Mouse (Mus musculus) C2C12 (cell line): Measurements from ENCODE around the gene Vps33a.

Experiments used
- CEBPB ChIP-seq: IDR thresholded peaks from one replicate; pipeline ENCODE4 v1.6.1; 2011; ENCODE audit warnings: low read depth, mild to moderate bottlenecking, control low read depth, moderate library complexity
- CTCF ChIP-seq: IDR thresholded peaks from one replicate; pipeline ENCODE4 v1.5.1; 2011; ENCODE audit not compliant: control insufficient read depth, insufficient read depth, insufficient read length
- FOSL1 ChIP-seq: IDR thresholded peaks from one replicate; pipeline ENCODE4 v1.8.0; 2011; ENCODE audit warnings: mild to moderate bottlenecking, low read length; ENCODE audit not compliant: poor library complexity, insufficient read depth, severe bottlenecking
- MAX ChIP-seq: IDR thresholded peaks from one replicate; pipeline ENCODE4 v1.6.1; 2011; ENCODE audit warnings: mild to moderate bottlenecking, control low read depth
- MYOG ChIP-seq: IDR thresholded peaks from one replicate; pipeline ENCODE4 v1.6.1; 2011; ENCODE audit not compliant: control insufficient read depth, insufficient read length; ENCODE audit errors: extremely low read depth
- USF1 ChIP-seq: IDR thresholded peaks from one replicate; pipeline ENCODE4 v1.6.1; 2011; ENCODE audit warnings: low read depth, mild to moderate bottlenecking, control low read depth, moderate library complexity

DNA sequence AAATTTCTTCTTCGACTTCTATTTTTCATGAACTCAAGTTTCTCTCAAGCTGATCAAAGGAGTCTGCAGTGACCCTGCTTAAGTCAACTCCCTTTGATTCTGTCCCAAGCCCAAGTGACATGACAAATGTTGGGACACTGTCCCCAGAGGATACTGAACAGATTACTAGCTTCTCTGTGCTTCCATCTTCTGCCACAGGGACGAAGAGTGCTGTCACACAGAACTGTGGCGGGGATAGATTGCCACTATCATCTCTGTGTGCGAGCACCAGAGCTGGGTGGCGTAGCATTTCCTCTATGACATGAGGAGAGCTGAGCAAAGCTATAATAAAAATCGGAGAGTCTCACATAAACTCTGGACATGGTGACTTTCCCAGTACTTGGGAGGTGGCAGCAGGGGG lies 29.3 kb upstream of the Vps33a start:
- TF ChIP-seq CTCF (no peak), FOSL1 (no peak), CEBPB (no peak), USF1 (no peak), MYOG (no peak), MAX (no peak)
